Mouse (Mus musculus) small intestine, adult 2 months (tissue): ENCODE data around the gene Abhd2. TPM values are rescaled to one million over a fixed set of nuclear protein-coding genes. Genes with fewer than 3 reads are reported as not detected.
A peak's percentile ranks its signal among the peaks of the same experiment; 100 is the strongest.

ENCODE experiments used
- H3K27ac ChIP-seq: fragments of 200-500 bp; 2 replicates; pipeline ENCODE4 v1.5.1; 2012; ENCODE audit warnings: low read depth, low read length, control low read depth, inconsistent platforms; ENCODE audit not compliant: insufficient read depth
- H3K27me3 ChIP-seq: fragments of 200-500 bp; 2 replicates; pipeline ENCODE4 v1.6.1; 2012; ENCODE audit warnings: mild to moderate bottlenecking, moderate library complexity, low read length, inconsistent platforms; ENCODE audit not compliant: control insufficient read depth, insufficient read depth
- H3K36me3 ChIP-seq: fragments of 200-500 bp; 2 replicates; pipeline ENCODE4 v1.6.1; 2012; ENCODE audit warnings: mild to moderate bottlenecking, low read length, control low read depth, inconsistent platforms; ENCODE audit not compliant: control insufficient read depth, insufficient read depth
- H3K4me1 ChIP-seq: fragments of 200-500 bp; 2 replicates; pipeline ENCODE4 v1.6.1; 2012; ENCODE audit warnings: low read length, inconsistent platforms, mixed read lengths; ENCODE audit not compliant: control insufficient read depth, insufficient read depth, insufficient read length
- H3K4me3 ChIP-seq: fragments of 200-500 bp; 2 replicates; pipeline ENCODE4 v1.5.1; 2012; ENCODE audit warnings: low read depth, mild to moderate bottlenecking, control low read depth, inconsistent platforms, low read length, moderate library complexity
- CTCF ChIP-seq: fragments of 200-500 bp; IDR thresholded peaks from 2 replicates; pipeline ENCODE4 v1.5.1; 2012; ENCODE audit warnings: low read depth, mild to moderate bottlenecking, control low read depth, inconsistent platforms, low read length, moderate library complexity, mixed read lengths; ENCODE audit not compliant: insufficient replicate concordance, insufficient read length; ENCODE audit errors: extremely low read depth
- POLR2A ChIP-seq: fragments of 200-500 bp; IDR thresholded peaks from 2 replicates; pipeline ENCODE4 v1.6.1; 2012; ENCODE audit warnings: low read depth, mild to moderate bottlenecking, control low read depth, inconsistent platforms, low read length, moderate library complexity
- WGBS: fragments of 180-500 bp; shearing (Covaris S2); methylation state at CpG from one replicate; pipeline ENCODE4 v1.1.7; 2018; 5-methylcytosine and 5-hydroxymethylcytosine counted together
- polyA plus RNA-seq: library from polyadenylated mRNA; depleted of rRNA; stranded (reverse); fragments of >200 nt; gene quantifications from 2 replicates; pipeline ENCODE4 v1.2.3, GENCODE M21; 2012

Gene Abhd2
- polyA plus RNA-seq, 1 experiment, result 103 TPM

DNA sequence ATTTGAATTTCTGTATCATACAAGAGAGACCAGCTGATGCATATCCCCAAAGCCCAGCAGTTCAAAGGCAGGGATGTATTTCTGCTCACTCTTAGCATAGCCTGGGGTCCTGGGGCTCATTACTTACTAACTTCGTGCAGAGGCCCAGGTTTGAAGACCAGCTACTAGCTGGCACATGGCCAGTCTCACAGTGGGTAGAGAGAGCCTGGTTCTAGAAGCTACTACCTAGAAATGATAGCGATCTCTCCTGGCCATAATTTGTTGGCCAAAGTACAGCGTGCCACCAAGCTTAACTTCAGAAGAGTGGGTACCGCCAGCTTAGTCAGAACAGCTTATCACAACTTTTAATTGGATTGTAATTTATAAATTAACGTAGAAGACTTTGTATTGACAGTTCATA is 55.8 kb downstream of the Abhd2 start:
- Histone ChIP-seq H3K4me1 (peaks cover 7% of the 10 kb centered on the region; the same call in 1 of the 2 replicates), H3K4me3 (no peak overlapping the region), H3K36me3 (peaks cover 68% of the 10 kb centered on the region), H3K27ac (peak overlapping the region; percentile 52; the same call in 1 of the 2 replicates), H3K27me3 (no peaks in the 10 kb centered on the region)
- TF ChIP-seq POLR2A (no peak), CTCF (no peak)
- 35% methylated on average over 5 of the region's 5 CpGs for WGBS

DNA sequence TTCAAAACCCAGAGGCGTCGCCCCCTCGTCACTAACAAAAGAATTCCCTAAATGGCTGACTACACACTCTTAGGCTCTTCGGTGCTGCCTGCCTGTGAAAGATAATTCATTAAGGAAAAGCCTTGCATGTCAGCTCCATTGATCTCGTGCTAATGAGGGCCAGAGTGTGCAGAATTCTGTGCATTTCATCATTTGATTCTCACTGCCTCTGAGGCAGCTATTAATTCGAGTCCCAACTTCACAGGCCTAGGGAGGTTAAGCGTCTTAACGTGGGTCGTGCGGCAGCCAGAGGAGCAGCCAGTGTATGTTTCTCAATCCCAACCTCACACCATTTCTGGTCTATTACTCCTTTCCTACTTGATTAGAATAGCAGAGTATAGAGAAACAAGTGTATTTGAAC is 58.2 kb downstream of the Abhd2 start:
- Histone ChIP-seq H3K4me3 (no peak overlapping the region), H3K27ac (no peak overlapping the region), H3K4me1 (peaks cover 7% of the 10 kb centered on the region; the same call in 1 of the 2 replicates), H3K27me3 (no peaks in the 10 kb centered on the region), H3K36me3 (peaks cover 61% of the 10 kb centered on the region)
- TF ChIP-seq CTCF (no peak), POLR2A (no peak)
- WGBS, result 90% methylated on average over 10 of the region's 10 CpGs

DNA sequence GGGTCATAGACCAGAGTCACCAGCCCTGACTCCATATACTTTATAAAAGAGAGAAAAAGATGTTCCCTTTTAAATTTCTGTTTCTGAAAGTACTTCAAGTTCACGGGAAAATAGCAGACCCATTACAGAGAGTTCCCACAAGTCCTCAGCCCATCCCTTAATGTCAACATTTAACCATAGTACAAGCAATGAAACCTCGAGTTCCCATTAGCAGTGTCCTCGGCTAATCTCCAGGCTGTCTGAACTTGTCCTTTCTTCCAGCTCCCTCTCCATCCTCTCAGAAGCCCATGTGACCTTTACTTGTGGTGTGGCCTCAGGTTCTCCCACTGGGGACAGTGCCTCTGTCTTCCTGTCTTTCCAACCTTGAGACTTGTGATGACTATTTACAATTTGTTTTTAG is 60.4 kb downstream of the Abhd2 start:
- 25% methylated on average over 3 of the region's 3 CpGs for WGBS

DNA sequence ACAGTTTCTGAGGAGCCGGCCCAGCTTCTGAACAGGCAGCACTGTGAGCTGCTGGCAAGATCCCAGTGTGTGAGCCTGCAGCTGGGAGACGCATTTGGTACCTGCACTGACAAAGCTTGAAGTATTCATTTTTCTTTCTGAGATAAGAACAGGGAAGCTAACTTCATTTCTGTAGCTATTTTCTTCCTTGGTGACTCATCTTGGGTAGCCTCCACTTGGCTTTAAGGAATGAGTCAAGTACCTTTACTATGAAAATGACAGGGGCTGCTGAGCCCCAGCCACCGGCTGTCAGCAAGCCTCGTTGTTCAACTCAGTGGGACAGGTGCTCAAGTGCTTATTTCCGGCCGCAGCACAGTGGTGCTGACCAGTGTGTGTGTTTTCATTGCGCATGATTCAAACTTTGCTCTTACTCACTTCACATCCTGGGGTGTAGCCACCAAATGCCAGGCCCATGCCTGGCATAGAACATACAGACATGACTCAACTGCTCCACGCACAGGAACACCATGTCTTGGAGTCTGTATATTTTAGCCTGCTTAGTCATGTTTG is 63.4 kb downstream of the Abhd2 start:
- Histone ChIP-seq H3K36me3 (peaks cover 25% of the 10 kb centered on the region), H3K27me3 (no peaks in the 10 kb centered on the region), H3K27ac (no peak overlapping the region), H3K4me3 (no peak overlapping the region), H3K4me1 (no peaks in the 10 kb centered on the region)
- WGBS, result 87% methylated on average over 8 of the region's 8 CpGs
- no peak for TF ChIP-seq CTCF

More for the DNA sequence above, 60.4 kb downstream of the Abhd2 start:
- peaks cover 45% of the 10 kb centered on the region for H3K36me3 ChIP-seq
- peaks cover 4% of the 10 kb centered on the region; the same call in 1 of the 2 replicates for H3K4me1 ChIP-seq
- TF ChIP-seq POLR2A (no peak), CTCF (no peak)
- no peak overlapping the region; the same call in 1 of the 2 replicates for H3K27ac ChIP-seq
- no peak overlapping the region for H3K4me3 ChIP-seq
- H3K27me3 ChIP-seq, result no peaks in the 10 kb centered on the region

DNA sequence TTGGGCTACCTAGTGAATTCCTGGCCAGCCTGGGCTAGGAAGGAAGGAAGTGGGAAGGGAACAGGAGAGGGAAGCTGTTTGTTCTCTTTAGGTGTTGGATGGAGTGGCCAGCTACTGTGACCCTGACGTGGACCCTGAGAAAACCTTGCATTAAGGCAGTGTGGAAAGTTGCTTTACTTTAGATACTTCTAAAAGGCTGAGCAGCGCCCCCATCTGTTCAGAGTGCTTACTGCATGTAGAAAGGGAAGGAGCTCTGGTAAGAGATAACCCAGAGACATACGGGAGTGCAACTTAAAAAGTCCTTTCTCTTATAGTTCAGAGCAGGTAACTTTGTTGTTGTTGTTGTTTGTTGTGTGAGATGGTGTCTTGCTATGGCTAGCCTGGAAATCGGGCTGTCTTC is 72.9 kb downstream of the Abhd2 start:
- H3K27ac ChIP-seq, result no peak overlapping the region
- H3K4me3 ChIP-seq, result no peak overlapping the region
- no peaks in the 10 kb centered on the region for H3K4me1 ChIP-seq
- 57% methylated on average over 4 of the region's 4 CpGs for WGBS
- peaks cover 52% of the 10 kb centered on the region for H3K36me3 ChIP-seq
- TF ChIP-seq CTCF, result peak; percentile 46; the same call in 1 of the 2 replicates
- TF ChIP-seq POLR2A, result no peak
- H3K27me3 ChIP-seq, result no peaks in the 10 kb centered on the region

DNA sequence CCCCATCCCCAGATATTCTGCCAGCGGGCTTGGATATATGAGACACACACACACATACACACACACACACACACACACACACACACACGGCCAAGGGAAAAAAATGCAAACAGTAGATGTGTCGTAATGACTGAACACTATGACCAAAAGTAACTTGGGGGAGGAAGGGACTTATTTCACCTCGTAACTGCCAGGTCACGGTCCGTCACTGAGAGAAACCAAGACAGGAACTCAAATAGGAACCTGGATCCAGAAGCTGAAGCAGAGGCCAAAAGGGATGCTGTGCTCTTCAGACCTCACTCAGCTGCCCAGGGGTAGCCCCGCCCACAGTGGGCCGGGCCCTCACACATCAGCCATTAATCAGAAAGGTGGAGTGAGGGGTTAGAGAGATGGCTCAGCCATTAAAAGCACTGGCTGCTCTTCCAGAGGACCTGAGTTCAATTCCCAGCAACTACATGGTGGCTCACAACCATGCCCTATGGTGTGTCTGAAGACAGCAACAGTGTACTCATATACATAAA is 73.6 kb downstream of the Abhd2 start:
- H3K36me3 ChIP-seq, result peaks cover 58% of the 10 kb centered on the region
- WGBS, result 78% methylated on average over 8 of the region's 8 CpGs
- no peaks in the 10 kb centered on the region for H3K27me3 ChIP-seq
- no peaks in the 10 kb centered on the region for H3K4me1 ChIP-seq
- TF ChIP-seq POLR2A (no peak), CTCF (no peak)
- H3K4me3 ChIP-seq, result no peak overlapping the region
- H3K27ac ChIP-seq, result no peak overlapping the region

DNA sequence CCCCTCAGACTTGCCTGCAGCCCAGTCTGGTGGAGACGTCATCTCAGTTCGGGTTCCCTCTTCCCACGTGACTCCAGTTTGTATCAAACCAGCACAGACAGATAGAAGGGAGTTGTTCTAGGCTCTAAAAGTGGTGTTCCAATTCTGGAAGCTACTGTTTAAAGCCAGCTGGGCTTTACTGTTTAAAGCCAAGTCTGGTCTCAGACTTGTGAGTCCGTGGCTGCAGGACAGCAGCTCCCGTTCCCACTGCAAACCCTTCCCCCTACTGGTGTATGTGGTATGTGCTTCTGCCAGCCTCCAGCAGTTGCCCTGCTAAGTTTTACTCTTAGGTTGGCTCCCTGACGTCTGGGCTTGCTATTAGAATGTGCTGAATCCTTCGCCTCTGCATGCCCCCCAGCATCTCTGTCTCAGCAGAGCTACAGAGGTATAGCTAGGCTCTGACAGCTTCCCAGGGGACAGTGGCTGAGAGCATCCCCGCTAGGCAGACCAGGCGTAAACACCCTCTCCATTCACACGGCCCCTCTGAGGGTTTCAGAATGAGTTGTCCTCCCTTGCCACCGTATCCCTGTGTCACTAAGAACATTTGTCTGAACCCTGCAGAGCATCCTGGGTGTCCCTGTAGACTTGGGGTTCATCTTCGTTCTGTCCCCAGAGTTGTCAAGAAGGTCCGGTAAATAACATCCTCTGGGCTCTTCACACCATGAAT is 74.3 kb downstream of the Abhd2 start:
- H3K4me1 ChIP-seq, result no peaks in the 10 kb centered on the region
- no peaks in the 10 kb centered on the region for H3K27me3 ChIP-seq
- TF ChIP-seq POLR2A (no peak), CTCF (0 out of 2 replicates have a peak, but pooled peaks have one; percentile 4)
- peaks cover 64% of the 10 kb centered on the region for H3K36me3 ChIP-seq
- 86% methylated on average over 13 of the region's 13 CpGs for WGBS
- no peak overlapping the region for H3K4me3 ChIP-seq
- no peak overlapping the region for H3K27ac ChIP-seq
